Mouse (Mus musculus) gastrocnemius, adult 2 months (tissue): ENCODE data around the gene Bcl2l14. TPM values are rescaled to one million over a fixed set of nuclear protein-coding genes. Genes with fewer than 3 reads are reported as not detected.

Experiments used
- DNase-seq: peaks from one replicate; pipeline ENCODE4 v3.0.0; 2022
- H3K27ac ChIP-seq: fragments of 200-600 bp; 2 replicates; pipeline ENCODE4 v1.8.1; 2022; ENCODE audit warnings: mild to moderate bottlenecking
- H3K4me3 ChIP-seq: fragments of 200-600 bp; 2 replicates; pipeline ENCODE4 v1.8.1; 2022; ENCODE audit warnings: mild to moderate bottlenecking, moderate library complexity
- CTCF ChIP-seq: fragments of 200-600 bp; IDR thresholded peaks from 2 replicates; pipeline ENCODE4 v1.8.1; 2022; ENCODE audit warnings: antibody characterized with exemption, mild to moderate bottlenecking, moderate library complexity
- intact Hi-C: fragments of 180-260 bp; cut with DNase I; formaldehyde crosslinking; loops from one replicate; pipeline ENCODE4 v1.15.1; 2025
- total RNA-seq, 2 experiments: library from RNA; stranded (reverse); gene quantifications; 2 replicates each; pipeline ENCODE4 v1.2.3; 2021

Gene Bcl2l14
- total RNA-seq, 2 experiments from 2014 or later, result not detected

DNA sequence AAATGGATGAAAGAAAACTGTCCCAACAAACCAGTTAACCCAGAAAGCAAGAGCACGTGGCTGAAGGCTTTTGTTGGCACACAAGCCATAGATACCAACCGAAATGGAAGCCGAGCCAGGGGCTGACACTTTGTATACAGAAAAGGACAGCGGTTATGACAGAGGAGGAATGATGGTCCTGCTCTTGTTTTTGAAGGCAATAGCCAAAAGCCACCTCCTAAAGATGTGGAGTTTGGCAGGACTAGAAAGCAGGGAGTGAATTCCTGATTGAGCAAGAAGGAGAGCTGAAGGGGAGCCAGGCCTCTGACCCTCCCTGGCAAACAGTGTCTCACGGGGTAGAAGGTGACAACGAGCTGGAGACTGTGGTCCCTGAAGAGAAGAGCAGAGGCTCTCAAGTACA is 14.7 kb upstream of the Bcl2l14 start:
- intact Hi-C loops, result loop anchor here (10.0 kb wide), 1 partner anchor 137 kb away; no protein-coding TSS in a partner anchor
- Histone ChIP-seq H3K27ac (no peak overlapping the region), H3K4me3 (no peak overlapping the region)
- no peak for TF ChIP-seq CTCF
- no peak for DNase-seq

DNA sequence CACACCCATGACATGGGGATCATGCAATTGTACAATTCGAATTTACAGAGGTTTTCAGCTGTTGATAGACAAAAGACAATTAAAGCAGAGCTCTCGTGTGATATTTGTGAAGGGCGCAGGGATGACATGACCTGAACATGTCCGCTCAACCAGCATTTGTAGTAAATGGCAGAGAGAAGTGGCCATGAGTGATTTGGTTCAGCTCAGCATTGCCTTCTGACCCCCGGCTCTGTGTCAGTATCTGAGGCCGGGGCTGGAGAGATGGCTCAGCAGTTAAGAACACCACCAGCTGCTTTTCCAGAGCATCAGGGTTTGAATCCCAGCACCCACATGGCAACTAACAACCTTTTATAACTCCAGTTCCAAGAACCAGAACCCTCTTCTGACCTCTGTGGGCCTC is 10.2 kb upstream of the Bcl2l14 start:
- intact Hi-C loops, result loop anchor here (10.0 kb wide), 1 partner anchor 141 kb away; no protein-coding TSS in a partner anchor
- H3K27ac ChIP-seq, result no peak overlapping the region

GRCm38 (mm10) chr6:134387396-134387795 is 8.7 kb upstream of the Bcl2l14 start:
- intact Hi-C loops, result loop anchor here (10.0 kb wide), 1 partner anchor 143 kb away; no protein-coding TSS in a partner anchor
- no peak for DNase-seq
- H3K27ac ChIP-seq, result no peak overlapping the region
- TF ChIP-seq CTCF, result no peak
- no peak overlapping the region for H3K4me3 ChIP-seq

More for the DNA sequence above, 10.2 kb upstream of the Bcl2l14 start:
- H3K4me3 ChIP-seq, result no peak overlapping the region
- DNase-seq, result no peak
- TF ChIP-seq CTCF, result no peak

DNA sequence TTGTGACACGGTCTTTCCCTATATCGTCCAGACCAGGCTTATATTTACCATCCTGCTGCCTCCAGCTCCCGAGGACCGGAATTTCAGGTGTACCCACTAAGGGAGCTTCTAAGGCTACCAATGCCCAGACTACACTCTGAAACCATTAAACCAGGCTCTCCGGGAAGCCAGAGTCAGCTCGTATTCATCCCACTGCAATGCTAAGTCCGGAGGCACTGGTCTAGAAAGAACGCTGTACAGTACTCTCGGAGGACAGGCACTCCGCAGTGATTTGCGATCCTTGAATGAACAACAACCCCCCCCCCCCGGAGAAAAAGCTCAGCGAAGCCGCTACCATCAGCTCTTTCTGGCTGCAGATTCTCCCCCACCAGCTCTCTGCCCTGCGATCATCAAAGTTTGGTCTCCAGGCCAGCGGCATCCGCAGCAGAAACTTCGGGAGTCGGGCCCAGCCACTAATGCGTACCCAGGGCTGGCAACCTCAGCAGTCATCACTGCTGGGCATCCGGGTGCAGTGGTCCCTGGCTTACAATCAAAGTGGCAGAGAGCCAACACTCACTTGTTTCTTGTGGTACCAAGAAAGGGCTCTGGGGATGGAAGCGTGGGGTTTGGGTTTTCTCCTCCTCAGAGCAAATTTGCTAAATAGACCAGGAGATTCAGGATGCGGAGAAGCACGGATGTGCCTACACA is 7.6 kb upstream of the Bcl2l14 start:
- TF ChIP-seq CTCF, result no peak
- H3K27ac ChIP-seq, result no peak overlapping the region
- DNase-seq, result peak; percentile 39
- intact Hi-C loops, result loop anchor here (1.0 to 10.0 kb wide), 2 partner anchors 144 to 427 kb away; no protein-coding TSS in a partner anchor
- no peak overlapping the region for H3K4me3 ChIP-seq

DNA sequence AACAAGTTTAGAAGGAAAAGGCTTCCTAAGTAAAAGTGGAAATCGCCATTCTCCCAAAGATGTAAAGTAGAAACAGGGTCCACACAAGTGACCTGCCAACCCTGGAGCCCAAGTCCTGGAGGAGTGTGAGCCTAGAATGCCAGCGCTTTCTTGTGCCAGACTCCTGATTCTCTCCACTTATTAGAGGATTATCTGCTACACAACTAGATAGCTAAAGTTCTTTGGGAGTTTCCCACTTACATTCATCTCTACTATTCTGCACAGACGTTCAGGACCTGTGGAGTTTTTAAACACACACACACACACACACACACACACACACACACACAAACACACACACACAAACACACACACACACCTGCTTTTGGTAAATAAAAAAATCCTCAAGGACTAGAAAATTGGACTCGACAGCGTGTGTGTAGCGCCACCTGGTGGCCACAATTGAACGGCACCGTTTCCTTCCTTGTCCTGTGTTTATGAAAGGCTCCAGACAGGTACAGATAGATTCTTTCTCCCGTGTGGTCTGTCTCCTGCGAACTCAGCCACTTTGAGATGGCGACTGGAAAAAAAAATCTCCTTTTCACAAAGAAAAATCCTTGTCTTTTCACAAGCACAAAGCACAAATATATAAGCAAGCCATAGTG is 6.7 kb upstream of the Bcl2l14 start:
- no peak overlapping the region for H3K27ac ChIP-seq
- DNase-seq, result peak; percentile 75
- no peak overlapping the region for H3K4me3 ChIP-seq
- intact Hi-C loops, result loop anchor here (1.0 to 10.0 kb wide), 2 partner anchors 145 to 428 kb away; no protein-coding TSS in a partner anchor
- TF ChIP-seq CTCF, result peak; percentile 78

GRCm38 (mm10) chr6:134389917-134390316 is 6.2 kb upstream of the Bcl2l14 start:
- intact Hi-C loops, result loop anchor here (1.0 to 10.0 kb wide), 3 partner anchors 145 to 488 kb away; no protein-coding TSS in a partner anchor
- TF ChIP-seq CTCF, result no peak
- DNase-seq, result no peak

DNA sequence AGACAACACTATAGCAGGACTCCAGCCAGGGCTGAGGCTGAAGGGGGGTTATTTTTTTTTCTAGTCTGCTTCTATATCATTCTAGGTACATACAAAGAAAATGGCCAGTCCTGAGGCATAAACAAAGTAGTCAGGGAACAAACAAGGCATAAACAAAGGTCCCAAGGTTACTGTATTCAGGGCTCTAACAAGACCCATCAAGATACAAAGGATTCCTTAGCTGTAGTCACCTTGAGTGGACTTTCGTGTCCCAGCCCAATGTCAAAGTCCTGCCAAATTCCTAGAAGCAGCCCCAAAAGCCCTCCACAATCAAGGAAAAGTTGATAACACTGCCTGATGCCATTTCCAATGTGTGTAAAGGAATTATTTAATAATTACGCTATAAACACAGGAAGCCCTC is 5.3 kb upstream of the Bcl2l14 start:
- TF ChIP-seq CTCF, result no peak
- no peak overlapping the region for H3K4me3 ChIP-seq
- H3K27ac ChIP-seq, result no peak overlapping the region
- intact Hi-C loops, result loop anchor here (5.0 kb wide), 1 partner anchor 489 kb away; no protein-coding TSS in a partner anchor
- DNase-seq, result no peak

More at GRCm38 (mm10) chr6:134389917-134390316, 6.2 kb upstream of the Bcl2l14 start:
- Histone ChIP-seq H3K27ac (no peak overlapping the region), H3K4me3 (no peak overlapping the region)

- intact Hi-C loops, result no loop called here
- peak; percentile 79 for TF ChIP-seq CTCF
- Histone ChIP-seq H3K27ac (no peak overlapping the region), H3K4me3 (no peak overlapping the region)
- DNase-seq, result peak; percentile 64
Measured at GRCm38 (mm10) chr6:134402914-134403683, 7.0 kb downstream of the Bcl2l14 start.

DNA sequence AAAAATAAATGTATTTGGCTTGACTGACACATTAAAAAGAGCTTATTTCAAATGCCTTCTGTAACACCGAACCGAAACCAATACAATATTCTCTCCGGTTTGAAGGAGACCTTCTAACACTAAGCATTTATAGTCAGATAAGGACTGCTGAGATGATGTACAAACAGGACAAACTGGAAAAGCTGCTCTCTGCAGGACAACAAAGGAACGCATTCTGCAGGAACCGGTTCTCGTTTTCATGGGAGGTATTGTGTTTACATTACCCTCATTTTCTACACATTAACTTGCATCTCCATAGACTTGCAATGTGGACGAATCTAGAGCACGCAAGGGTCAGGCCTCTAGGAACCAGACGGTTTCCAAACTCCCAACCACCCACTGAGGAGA is 7.6 kb downstream of the Bcl2l14 start:
- H3K27ac ChIP-seq, result no peak overlapping the region
- intact Hi-C loops, result no loop called here
- no peak overlapping the region for H3K4me3 ChIP-seq
- TF ChIP-seq CTCF, result no peak
- no peak for DNase-seq

DNA sequence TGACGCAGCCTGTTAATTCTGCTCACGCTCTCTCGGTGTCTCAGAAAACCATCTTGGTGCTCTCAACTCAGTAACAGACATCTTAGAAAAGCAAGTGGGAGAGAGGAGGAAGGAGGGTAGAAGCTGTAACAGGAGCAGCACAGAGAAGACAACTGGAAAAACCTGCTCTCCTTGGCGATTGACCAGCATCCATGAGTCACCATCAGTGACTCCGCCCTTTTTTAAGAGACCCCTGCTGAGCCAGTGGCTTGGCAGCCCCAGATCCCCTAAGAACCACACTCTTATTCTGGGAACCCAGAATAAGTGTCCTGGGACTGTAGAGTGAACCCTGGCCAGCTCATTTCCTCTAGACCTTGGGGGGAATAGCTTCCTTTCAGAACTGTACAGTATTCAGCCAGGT is 11.1 kb downstream of the Bcl2l14 start:
- DNase-seq, result no peak
- intact Hi-C loops, result no loop called here
- Histone ChIP-seq H3K4me3 (no peak overlapping the region), H3K27ac (no peak overlapping the region)
- TF ChIP-seq CTCF, result no peak

DNA sequence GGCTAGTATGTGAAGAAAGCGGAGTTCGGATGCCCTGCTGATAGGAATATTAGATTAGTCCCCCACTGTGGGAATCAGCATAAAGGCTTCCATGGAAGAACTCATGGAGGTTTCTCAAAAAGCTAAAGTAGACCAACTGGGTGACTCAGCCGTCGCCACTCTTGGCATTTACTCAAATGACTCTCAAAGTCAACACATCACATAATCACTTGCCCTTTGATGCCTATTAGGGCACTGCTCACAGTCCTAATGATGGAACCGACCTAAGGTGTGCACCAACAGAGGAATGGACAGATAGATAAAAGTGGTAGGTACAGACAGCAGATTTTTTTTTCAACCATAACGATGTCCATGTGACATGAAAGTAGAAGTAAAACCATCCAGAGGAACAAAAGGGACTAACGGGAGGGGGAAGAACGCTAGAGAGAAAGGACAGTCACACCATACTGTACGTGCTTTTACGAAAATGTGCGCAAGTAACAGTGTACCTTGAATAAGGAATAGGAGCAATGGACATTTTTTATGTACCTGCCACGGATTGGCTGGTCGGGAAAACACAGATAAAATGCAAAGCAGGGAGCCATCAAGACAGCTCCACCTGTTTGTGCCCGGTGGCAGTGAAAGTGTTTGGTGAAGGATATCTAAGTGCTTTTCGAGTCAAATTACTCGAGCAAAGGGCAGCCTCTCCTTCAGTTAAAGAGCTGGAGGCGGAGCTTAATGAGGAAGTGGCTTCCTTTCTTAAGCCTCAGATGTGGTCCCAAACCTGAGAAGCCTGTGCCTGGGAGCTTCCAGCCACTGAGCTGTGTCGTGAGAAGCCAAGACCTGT is 17.8 kb downstream of the Bcl2l14 start:
- Histone ChIP-seq H3K4me3 (no peak overlapping the region; the same call in 1 of the 2 replicates), H3K27ac (no peak overlapping the region)
- TF ChIP-seq CTCF, result no peak
- intact Hi-C loops, result no loop called here
- no peak for DNase-seq

- TF ChIP-seq CTCF, result no peak
- intact Hi-C loops, result no loop called here
- DNase-seq, result no peak
- Histone ChIP-seq H3K27ac (no peak overlapping the region), H3K4me3 (no peak overlapping the region)
Measured at GRCm38 (mm10) chr6:134414532-134414883, 18.4 kb downstream of the Bcl2l14 start.
